Mouse (Mus musculus) bone marrow macrophage, adult 2 months (primary cell): ENCODE results near the gene Dhx15.

ENCODE experiments used
- CTCF ChIP-seq: IDR thresholded peaks from 2 replicates; pipeline ENCODE4 v1.5.1; 2012; ENCODE audit warnings: low read depth, mild to moderate bottlenecking, low read length, moderate library complexity
- POLR2A ChIP-seq: IDR thresholded peaks from 2 replicates; pipeline ENCODE4 v1.6.1; 2012; ENCODE audit warnings: mild to moderate bottlenecking, low read depth, low read length, borderline replicate concordance

DNA sequence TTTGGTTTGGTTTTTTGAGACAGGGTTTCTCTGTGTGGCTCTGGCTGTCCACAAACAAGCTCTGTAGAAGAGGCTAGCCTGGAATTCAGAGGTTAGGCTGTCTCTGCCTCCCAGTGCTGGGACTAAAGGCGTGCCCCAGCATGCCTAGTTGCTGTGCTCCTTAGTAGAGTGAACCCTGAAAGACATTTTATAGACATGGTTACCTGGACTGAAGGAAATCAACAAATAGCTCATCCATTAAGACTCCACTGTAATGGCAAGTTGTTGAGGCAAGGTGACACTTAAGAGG is 810 bp upstream of the Dhx15 start:
- no peak for TF ChIP-seq CTCF
- TF ChIP-seq POLR2A, result no peak
